Mouse (Mus musculus) spleen, postnatal 0 days (tissue): Measurements from ENCODE around the gene Gm3298. TPM values are rescaled to one million over a fixed set of nuclear protein-coding genes. Genes with fewer than 3 reads are reported as not detected.

Experiments used
- polyA plus RNA-seq: library from polyadenylated mRNA; unstranded; fragments of >200 nt; fragmentation: Nextera tagmentation; extraction: Ambion mirVana; gene quantifications from 2 replicates; pipeline ENCODE4 v1.2.1, GENCODE M21; 2015

Gm3298 gene
- polyA plus RNA-seq = not detected in 2 replicates

DNA sequence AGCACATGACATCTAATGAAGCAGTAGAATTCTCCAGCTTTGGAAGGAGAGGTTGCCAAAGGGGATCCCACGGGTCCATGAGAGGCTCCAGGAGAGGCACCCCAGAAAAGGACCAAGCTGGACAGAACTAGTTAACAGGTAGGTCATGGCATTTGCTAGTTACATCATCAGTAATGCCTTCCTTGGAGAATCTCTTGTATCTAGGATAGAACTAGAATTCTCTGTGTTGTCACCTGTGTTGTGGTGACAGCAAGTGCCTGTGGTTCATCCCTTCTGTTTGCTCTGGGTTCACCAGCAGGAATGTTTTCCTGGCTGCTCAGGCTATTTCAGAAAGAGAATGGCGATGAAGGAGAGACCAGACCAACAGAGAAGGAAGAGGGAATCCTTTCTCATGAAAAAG lies at the start of gene Gm3298:
Gm3298 (plus strand) TSS at position 301 of the 400 bp plus-strand sequence.

DNA sequence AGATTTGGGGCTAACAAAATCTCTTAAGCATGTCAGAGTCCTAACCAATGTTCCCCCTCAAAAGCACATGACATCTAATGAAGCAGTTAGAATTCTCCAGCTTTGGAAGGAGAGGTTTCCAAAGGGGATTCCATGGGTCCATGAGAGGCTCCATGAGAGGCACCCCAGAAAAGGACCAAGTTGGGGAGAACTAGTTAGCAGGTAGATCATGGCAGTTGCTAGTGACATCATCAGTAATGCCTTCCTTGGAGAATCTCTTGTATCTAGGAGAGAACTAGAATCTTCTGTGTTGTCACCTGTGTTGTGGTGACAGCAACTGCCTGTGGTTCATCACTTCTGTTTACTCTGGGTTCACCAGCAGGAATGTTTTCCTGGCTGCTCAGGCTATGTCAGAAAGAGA lies 32.1 kb upstream of the Gm3298 start, which contains the start of gene Gm8297:
Gm8297 (plus strand) TSS at position 301 of the 400 bp plus-strand sequence.

DNA sequence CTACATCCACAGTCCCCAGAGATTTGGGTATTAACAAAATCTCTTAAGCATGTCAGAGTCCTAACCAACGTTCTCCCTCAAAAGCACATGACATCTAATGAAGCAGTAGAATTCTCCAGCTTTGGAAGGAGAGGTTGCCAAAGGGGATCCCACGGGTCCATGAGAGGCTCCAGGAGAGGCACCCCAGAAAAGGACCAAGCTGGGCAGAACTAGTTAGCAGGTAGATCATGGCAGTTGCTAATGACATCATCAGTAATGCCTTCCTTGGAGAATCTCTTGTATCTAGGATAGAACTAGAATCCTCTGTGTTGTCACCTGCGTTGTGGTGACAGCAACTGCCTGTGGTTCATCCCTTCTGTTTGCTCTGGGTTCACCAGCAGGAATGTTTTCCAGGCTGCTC lies 34.6 kb downstream of the Gm3298 start, which contains the start of gene 4930555G01Rik:
4930555G01Rik (plus strand) TSS at position 301 of the 400 bp plus-strand sequence.

Other genes with a start within 250 kb of the Gm3298 start
- not detected in 2 replicates for gene Gm9602, start 239.6 kb upstream of the Gm3298 start, polyA plus RNA-seq
- gene Gm3269, start 177.8 kb upstream of the Gm3298 start, polyA plus RNA-seq = not detected in 2 replicates
- not detected in 2 replicates for gene Gm3264, start 160.3 kb upstream of the Gm3298 start, polyA plus RNA-seq
- not detected in 2 replicates for gene Gm3278, start 123.5 kb upstream of the Gm3298 start, polyA plus RNA-seq
- not detected in 2 replicates for gene Gm8297, start 32.0 kb upstream of the Gm3298 start, polyA plus RNA-seq
- not detected in 2 replicates for gene 4930555G01Rik, start 34.7 kb downstream of the Gm3298 start, polyA plus RNA-seq
- 0.32 TPM in 1 of 2 replicates, not detected in the other for gene Gm8281, start 55.1 kb downstream of the Gm3298 start, polyA plus RNA-seq
- not detected in 2 replicates for gene Gm8279, start 115.6 kb downstream of the Gm3298 start, polyA plus RNA-seq
- gene Gm3317, start 148.6 kb downstream of the Gm3298 start, polyA plus RNA-seq = not detected in 2 replicates
- gene Gm8271, start 169.9 kb downstream of the Gm3298 start, polyA plus RNA-seq = not detected in 2 replicates
- not detected in 2 replicates for gene Gm3526, start 244.7 kb downstream of the Gm3298 start, polyA plus RNA-seq